Mouse (Mus musculus) hindbrain, embryonic 11.5 days (tissue): ENCODE measurements around the gene Tmem163. TPM values are rescaled to one million over a fixed set of nuclear protein-coding genes. Genes with fewer than 3 reads are reported as not detected.

Experiments used
- ATAC-seq: fragments of 200-750 bp; cut with Nextera tagmentation; 2 replicates; pipeline ENCODE4 v1.8.0; 2017; ENCODE audit warnings: mild to moderate bottlenecking, moderate TSS enrichment, moderate library complexity; ENCODE audit not compliant: low FRiP score
- DNase-seq: peaks from one replicate; pipeline ENCODE4 v3.0.0-alpha.2; 2015; ENCODE audit warnings: low spot score
- H3K27ac ChIP-seq: fragments of 300-500 bp; sonication (generic); 2 replicates; pipeline ENCODE4 v1.5.1; 2014; ENCODE audit warnings: mild to moderate bottlenecking, low read depth, low read length
- H3K27me3 ChIP-seq: fragments of 300-500 bp; sonication (generic); 2 replicates; pipeline ENCODE4 v1.6.1; 2014; ENCODE audit warnings: mild to moderate bottlenecking, low read length, moderate library complexity, mixed read lengths; ENCODE audit not compliant: control insufficient read depth, insufficient read depth
- H3K36me3 ChIP-seq: fragments of 300-500 bp; sonication (generic); 2 replicates; pipeline ENCODE4 v1.6.1; 2014; ENCODE audit warnings: mild to moderate bottlenecking, low read length, moderate library complexity, mixed read lengths; ENCODE audit not compliant: control insufficient read depth, insufficient read depth
- H3K4me1 ChIP-seq: fragments of 300-500 bp; sonication (generic); replicated peaks from 2 replicates; pipeline ENCODE4 v1.6.1; 2014; ENCODE audit warnings: low read length, mixed read lengths; ENCODE audit not compliant: control insufficient read depth, insufficient read depth
- H3K4me2 ChIP-seq: fragments of 300-500 bp; sonication (generic); replicated peaks from 2 replicates; pipeline ENCODE4 v1.6.1; 2014; ENCODE audit warnings: mild to moderate bottlenecking, low read depth, low read length
- H3K4me3 ChIP-seq: fragments of 300-500 bp; sonication (generic); 2 replicates; pipeline ENCODE4 v1.5.1; 2014; ENCODE audit warnings: low read depth, low read length
- H3K9ac ChIP-seq: fragments of 300-500 bp; sonication (generic); 2 replicates; pipeline ENCODE4 v1.6.1; 2014; ENCODE audit warnings: low read depth, low read length
- H3K9me3 ChIP-seq: fragments of 300-500 bp; sonication (generic); 2 replicates; pipeline ENCODE4 v1.6.1; 2016; ENCODE audit warnings: low read length; ENCODE audit not compliant: control insufficient read depth
- WGBS: fragments of 180-500 bp; shearing (Covaris S2); extraction: QIAGEN DNeasy Blood & Tissue Kit; methylation state at CpG from one replicate; pipeline ENCODE4 v1.1.7; 2014; 5-methylcytosine and 5-hydroxymethylcytosine counted together
- polyA plus RNA-seq: library from polyadenylated mRNA; unstranded; fragments of >200 nt; fragmentation: Nextera tagmentation; extraction: Ambion mirVana; gene quantifications from 2 replicates; pipeline ENCODE4 v1.2.1, GENCODE M21; 2014

The Tmem163 gene
- polyA plus RNA-seq, 1 experiment from 2014 or later, result 34.1 TPM

DNA sequence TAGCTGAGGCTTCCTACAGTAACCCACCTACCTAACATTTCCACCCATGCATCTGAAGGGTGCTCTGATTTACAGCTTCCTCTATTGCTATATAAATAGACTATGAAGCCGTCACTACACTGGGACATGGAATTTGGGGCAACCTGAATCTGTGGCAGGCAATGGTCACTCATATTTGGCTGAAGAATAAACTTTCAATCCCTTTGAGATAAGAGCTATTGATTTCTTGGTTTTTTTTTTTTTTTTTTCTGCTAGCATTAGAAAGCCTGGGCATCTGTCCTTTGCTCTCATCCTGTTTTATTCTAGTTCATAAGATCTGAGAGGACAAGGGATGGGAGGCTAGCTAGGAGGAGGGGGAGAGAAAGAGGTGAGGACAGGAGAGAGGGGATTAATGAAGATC is 83.6 kb downstream of the Tmem163 start:
- H3K4me1 ChIP-seq, result no peaks in the 10 kb centered on the region
- WGBS, result 96% methylated on average over 1 of the region's 1 CpGs
- no peak overlapping the region for H3K4me2 ChIP-seq
- no peak for ATAC-seq
- no peaks in the 10 kb centered on the region for H3K27me3 ChIP-seq
- no peak overlapping the region for H3K27ac ChIP-seq
- no peaks in the 10 kb centered on the region for H3K36me3 ChIP-seq
- no peak for DNase-seq
- no peak overlapping the region for H3K4me3 ChIP-seq
- H3K9me3 ChIP-seq, result no peaks in the 10 kb centered on the region
- H3K9ac ChIP-seq, result no peak overlapping the region

DNA sequence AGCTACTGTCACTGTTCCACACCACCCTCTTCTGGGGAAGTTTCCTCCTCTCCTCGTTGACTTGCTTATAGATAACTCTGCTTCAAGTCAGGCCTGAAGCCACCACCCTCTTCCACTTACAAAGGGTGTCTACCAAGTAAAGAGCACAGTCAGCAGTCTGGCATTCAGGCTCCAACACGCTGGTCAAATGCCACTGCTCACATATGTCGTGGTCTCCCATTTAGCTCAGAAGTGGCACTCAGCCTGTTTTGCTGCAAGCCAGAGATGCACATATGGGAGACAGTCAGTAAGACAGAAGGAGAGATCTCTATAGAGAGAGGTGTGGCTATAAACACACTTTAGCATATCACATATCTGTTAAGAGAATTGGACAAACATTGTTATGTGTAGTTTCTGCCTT is 89.8 kb downstream of the Tmem163 start:
- ATAC-seq, result no peak
- no peak for DNase-seq
- Histone ChIP-seq H3K4me2 (no peak overlapping the region), H3K27ac (no peak overlapping the region), H3K4me3 (no peak overlapping the region), H3K9me3 (no peaks in the 10 kb centered on the region), H3K4me1 (no peaks in the 10 kb centered on the region), H3K27me3 (no peaks in the 10 kb centered on the region), H3K36me3 (no peaks in the 10 kb centered on the region), H3K9ac (no peak overlapping the region)
- WGBS, result 75% methylated on average over 3 of the region's 3 CpGs

- no peak overlapping the region for H3K4me2 ChIP-seq
- ATAC-seq, result no peak
- 91% methylated on average over 5 of the region's 5 CpGs for WGBS
- no peaks in the 10 kb centered on the region for H3K4me1 ChIP-seq
- no peaks in the 10 kb centered on the region for H3K27me3 ChIP-seq
- no peaks in the 10 kb centered on the region for H3K9me3 ChIP-seq
- H3K9ac ChIP-seq, result no peak overlapping the region
- H3K4me3 ChIP-seq, result no peak overlapping the region
- no peaks in the 10 kb centered on the region for H3K36me3 ChIP-seq
- no peak for DNase-seq
- H3K27ac ChIP-seq, result no peak overlapping the region
Observed at GRCm38 (mm10) chr1:127587071-127587470, 92.3 kb downstream of the Tmem163 start.

DNA sequence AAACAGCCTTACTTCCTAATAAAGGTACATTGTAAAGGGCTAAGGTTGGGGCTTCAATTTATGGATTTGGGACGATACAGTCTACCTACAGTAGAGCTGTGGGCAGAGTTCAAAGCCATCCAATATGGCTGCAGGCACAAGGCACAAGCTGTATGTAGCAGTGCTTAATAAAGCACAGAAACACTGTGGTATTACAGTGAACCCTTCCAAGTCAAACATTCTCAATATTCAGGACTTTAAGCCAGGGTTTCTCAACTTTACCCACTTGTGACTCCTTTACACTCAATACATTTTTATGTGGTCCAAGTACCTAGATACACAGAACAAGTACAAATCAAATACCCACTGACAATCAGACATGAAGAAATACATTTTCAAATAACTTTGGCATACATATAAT is 93.2 kb downstream of the Tmem163 start:
- WGBS, result 86% methylated on average over 1 of the region's 1 CpGs

DNA sequence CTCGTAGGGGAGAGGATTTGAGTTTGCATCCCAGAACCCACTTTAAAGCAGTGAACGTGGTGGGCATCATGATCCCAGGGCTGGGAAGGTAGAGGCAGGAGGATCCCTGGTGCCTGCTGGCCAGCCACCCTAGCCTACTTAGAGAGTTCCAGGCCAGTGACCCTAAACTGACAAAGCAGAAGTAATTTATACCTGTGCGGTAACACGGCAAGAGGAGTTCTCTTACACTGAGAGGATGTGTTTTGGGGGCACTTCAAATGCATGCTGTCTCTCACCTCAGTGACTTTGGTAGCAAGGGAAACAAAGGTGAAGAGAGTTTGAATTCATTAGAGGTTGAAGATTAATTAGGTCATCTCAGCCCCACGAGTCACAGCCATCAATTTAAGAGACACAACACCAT is 101.4 kb downstream of the Tmem163 start:
- H3K4me2 ChIP-seq, result no peak overlapping the region
- H3K9me3 ChIP-seq, result no peaks in the 10 kb centered on the region
- H3K4me3 ChIP-seq, result no peak overlapping the region
- ATAC-seq (no peak), DNase-seq (no peak)
- H3K9ac ChIP-seq, result no peak overlapping the region
- 71% methylated on average over 5 of the region's 5 CpGs for WGBS
- no peaks in the 10 kb centered on the region for H3K36me3 ChIP-seq
- no peak overlapping the region for H3K27ac ChIP-seq
- no peaks in the 10 kb centered on the region for H3K27me3 ChIP-seq
- 0 out of 2 replicates have a peak, but pooled peaks cover 3% of the 10 kb centered on the region for H3K4me1 ChIP-seq

More for the DNA sequence above, 93.2 kb downstream of the Tmem163 start:
- no peak for DNase-seq
- H3K4me3 ChIP-seq, result no peak overlapping the region
- H3K4me2 ChIP-seq, result no peak overlapping the region
- H3K4me1 ChIP-seq, result no peaks in the 10 kb centered on the region
- H3K27me3 ChIP-seq, result no peaks in the 10 kb centered on the region
- no peak for ATAC-seq
- H3K36me3 ChIP-seq, result no peaks in the 10 kb centered on the region
- H3K9me3 ChIP-seq, result no peaks in the 10 kb centered on the region
- H3K9ac ChIP-seq, result no peak overlapping the region
- no peak overlapping the region for H3K27ac ChIP-seq

GRCm38 (mm10) chr1:127577083-127577482 is 102.3 kb downstream of the Tmem163 start:
- DNase-seq (no peak), ATAC-seq (peak; percentile 85)
- Histone ChIP-seq H3K4me1 (0 out of 2 replicates have a peak, but pooled peaks cover 3% of the 10 kb centered on the region), H3K4me2 (no peak overlapping the region), H3K4me3 (no peak overlapping the region), H3K27me3 (no peaks in the 10 kb centered on the region), H3K9ac (no peak overlapping the region), H3K9me3 (no peaks in the 10 kb centered on the region), H3K36me3 (no peaks in the 10 kb centered on the region), H3K27ac (no peak overlapping the region; the same call in 1 of the 2 replicates)
- WGBS, result 42% methylated on average over 7 of the region's 7 CpGs

GRCm38 (mm10) chr1:127576563-127576962 is 102.8 kb downstream of the Tmem163 start:
- 16% methylated on average over 8 of the region's 8 CpGs for WGBS
- Histone ChIP-seq H3K27ac (peak overlapping the region; percentile 17; the same call in 1 of the 2 replicates), H3K4me1 (0 out of 2 replicates have a peak, but pooled peaks cover 3% of the 10 kb centered on the region), H3K9ac (no peak overlapping the region), H3K9me3 (no peaks in the 10 kb centered on the region), H3K36me3 (no peaks in the 10 kb centered on the region), H3K4me2 (no peak overlapping the region), H3K4me3 (no peak overlapping the region), H3K27me3 (no peaks in the 10 kb centered on the region)
- DNase-seq (no peak), ATAC-seq (peak; percentile 12)

- no peaks in the 10 kb centered on the region for H3K27me3 ChIP-seq
- no peak overlapping the region for H3K9ac ChIP-seq
- DNase-seq (no peak), ATAC-seq (0 out of 2 replicates have a peak, but pooled peaks have one; percentile 7)
- H3K9me3 ChIP-seq, result no peaks in the 10 kb centered on the region
- H3K27ac ChIP-seq, result peak overlapping the region; percentile 39; the same call in 1 of the 2 replicates
- no peak overlapping the region for H3K4me3 ChIP-seq
- no peak overlapping the region for H3K4me2 ChIP-seq
- H3K36me3 ChIP-seq, result no peaks in the 10 kb centered on the region
- 17% methylated on average over 3 of the region's 3 CpGs for WGBS
- 0 out of 2 replicates have a peak, but pooled peaks cover 3% of the 10 kb centered on the region for H3K4me1 ChIP-seq
Observed at GRCm38 (mm10) chr1:127576143-127576542, 103.2 kb downstream of the Tmem163 start.

- no peak for ATAC-seq
- H3K36me3 ChIP-seq, result no peaks in the 10 kb centered on the region
- H3K9me3 ChIP-seq, result no peaks in the 10 kb centered on the region
- H3K9ac ChIP-seq, result no peak overlapping the region
- H3K4me3 ChIP-seq, result no peak overlapping the region
- DNase-seq, result peak; percentile 20
- no peak overlapping the region for H3K4me2 ChIP-seq
- H3K27me3 ChIP-seq, result no peaks in the 10 kb centered on the region
- 12% methylated on average over 4 of the region's 4 CpGs for WGBS
- peak overlapping the region; percentile 39; the same call in 1 of the 2 replicates for H3K27ac ChIP-seq
- 0 out of 2 replicates have a peak, but pooled peaks cover 3% of the 10 kb centered on the region for H3K4me1 ChIP-seq
Observed at GRCm38 (mm10) chr1:127575692-127576091, 103.7 kb downstream of the Tmem163 start.
